Mouse (Mus musculus) lung, adult 2 months (tissue): ENCODE results near the gene Pigh.

Source experiments
- CTCF ChIP-seq: fragments of 200-500 bp; IDR thresholded peaks from 2 replicates; pipeline ENCODE4 v1.5.1; 2011; ENCODE audit warnings: mild to moderate bottlenecking, low read length, control low read depth; ENCODE audit not compliant: insufficient read depth
- POLR2A ChIP-seq: fragments of 200-500 bp; IDR thresholded peaks from 2 replicates; pipeline ENCODE4 v1.6.1; 2011; ENCODE audit warnings: low read depth, mild to moderate bottlenecking, control low read depth, low read length, borderline replicate concordance; ENCODE audit errors: extremely low read depth

GRCm38 (mm10) chr12:79122820-79123219 lies 33.4 kb upstream of the Pigh start:
- TF ChIP-seq CTCF (no peak), POLR2A (no peak)
